Mouse (Mus musculus) NIH3T3 (cell line): ENCODE results near the gene Ryr1.

Experiments used
- DNase-seq: peaks from one replicate; pipeline ENCODE4 v3.0.0-alpha.2; 2012; ENCODE audit warnings: low read depth

The Ryr1 gene

GRCm38 (mm10) chr7:29037261-29037660 lies 87.7 kb downstream of the Ryr1 start:
- DNase-seq: peak; percentile 66

DNA sequence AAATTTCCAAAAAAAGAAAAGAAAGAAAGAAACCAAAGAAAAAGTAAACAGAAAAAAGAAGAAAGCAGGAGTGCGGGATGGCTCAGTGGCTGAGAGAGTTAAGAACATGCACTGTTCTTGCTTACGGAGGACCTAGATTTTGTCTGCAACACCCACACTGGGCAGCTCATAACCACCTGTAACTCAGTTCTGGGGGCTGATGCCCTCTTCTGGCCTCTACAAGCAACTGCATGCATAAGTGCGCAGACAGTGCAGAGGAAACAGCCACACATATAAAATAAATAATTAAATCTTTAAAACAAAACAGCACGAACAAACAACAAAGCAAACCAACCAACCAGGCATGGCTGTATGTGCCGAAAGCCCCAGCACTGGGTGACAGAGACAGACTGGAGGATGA lies 92.3 kb downstream of the Ryr1 start:
- no peak for DNase-seq

GRCm38 (mm10) chr7:29031641-29032040 lies 93.3 kb downstream of the Ryr1 start:
- no peak for DNase-seq

DNA sequence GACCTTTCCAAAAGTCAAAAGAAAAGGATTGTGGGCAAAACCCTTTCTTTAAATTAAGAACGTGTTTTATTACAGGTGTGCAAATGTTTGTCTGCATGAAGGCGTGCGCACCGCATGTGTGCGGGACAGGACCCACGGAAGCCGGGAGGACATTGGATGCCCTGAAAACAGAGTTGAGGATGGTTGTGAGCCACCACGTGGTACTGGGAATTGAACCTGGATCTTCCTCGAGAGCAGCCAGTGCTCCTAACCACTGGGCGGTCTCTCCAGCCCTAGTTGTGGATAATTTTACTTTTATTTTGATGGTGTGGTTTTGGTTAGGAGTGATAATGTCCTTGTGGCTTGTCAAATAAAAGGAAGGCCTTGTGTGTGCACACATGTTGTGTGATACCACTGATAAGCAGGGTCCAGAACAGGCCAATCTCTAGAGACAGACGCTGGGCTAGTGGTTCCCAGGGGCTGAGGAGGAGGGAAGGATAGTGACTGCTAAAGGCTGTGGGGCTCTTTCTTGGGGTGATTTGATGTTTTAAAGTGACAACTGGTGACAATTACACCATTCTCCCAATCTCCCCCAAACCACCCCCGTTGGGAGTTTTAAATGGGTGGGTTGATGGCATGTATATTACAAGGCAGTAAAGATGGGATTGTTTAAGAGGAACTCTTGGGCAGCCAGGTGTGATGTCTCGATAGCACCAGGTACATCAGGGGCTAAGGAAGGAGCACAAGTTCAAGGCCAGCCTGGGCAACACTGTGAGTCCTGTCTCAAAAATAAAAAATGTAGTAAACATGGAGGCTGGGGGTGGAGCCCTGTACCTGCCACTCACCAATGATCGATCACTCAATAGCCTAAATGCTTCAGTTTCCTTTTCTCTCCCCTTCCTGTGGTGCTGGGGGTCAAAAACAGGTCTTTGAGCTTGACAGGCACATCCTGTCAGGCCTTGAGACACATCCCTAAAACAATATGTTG lies 95.0 kb downstream of the Ryr1 start:
- DNase-seq: no peak

DNA sequence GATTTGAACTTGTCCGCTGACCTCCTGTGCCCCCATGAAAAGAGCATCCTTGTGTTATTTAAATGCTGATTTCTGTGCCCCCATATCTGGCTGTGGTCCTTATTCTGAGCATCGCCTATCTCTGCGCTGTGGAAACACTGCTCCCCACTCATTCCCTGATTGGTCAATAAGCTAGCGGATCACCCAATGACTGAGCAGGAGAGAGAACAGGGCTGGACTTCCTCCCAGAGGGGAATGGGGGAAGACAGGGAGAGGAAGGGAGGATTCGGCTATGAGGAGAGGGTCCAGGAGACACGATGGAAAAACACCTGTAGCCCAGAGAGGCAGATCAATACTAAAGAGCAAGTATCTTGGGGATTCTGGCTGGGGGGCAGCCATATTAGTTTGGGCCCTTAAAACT lies 96.2 kb downstream of the Ryr1 start:
- no peak for DNase-seq

GRCm38 (mm10) chr7:29026811-29027210 lies 98.2 kb downstream of the Ryr1 start:
- no peak for DNase-seq

- peak; percentile 69 for DNase-seq
These were observed 98.8 kb downstream of the Ryr1 start for GRCm38 (mm10) chr7:29026195-29026594.

GRCm38 (mm10) chr7:29025566-29025965 lies 99.4 kb downstream of the Ryr1 start:
- peak; percentile 65 for DNase-seq

- no peak for DNase-seq
These were observed 101.5 kb downstream of the Ryr1 start for GRCm38 (mm10) chr7:29023514-29023913.

GRCm38 (mm10) chr7:29022479-29022878 lies 102.5 kb downstream of the Ryr1 start:
- no peak for DNase-seq

DNA sequence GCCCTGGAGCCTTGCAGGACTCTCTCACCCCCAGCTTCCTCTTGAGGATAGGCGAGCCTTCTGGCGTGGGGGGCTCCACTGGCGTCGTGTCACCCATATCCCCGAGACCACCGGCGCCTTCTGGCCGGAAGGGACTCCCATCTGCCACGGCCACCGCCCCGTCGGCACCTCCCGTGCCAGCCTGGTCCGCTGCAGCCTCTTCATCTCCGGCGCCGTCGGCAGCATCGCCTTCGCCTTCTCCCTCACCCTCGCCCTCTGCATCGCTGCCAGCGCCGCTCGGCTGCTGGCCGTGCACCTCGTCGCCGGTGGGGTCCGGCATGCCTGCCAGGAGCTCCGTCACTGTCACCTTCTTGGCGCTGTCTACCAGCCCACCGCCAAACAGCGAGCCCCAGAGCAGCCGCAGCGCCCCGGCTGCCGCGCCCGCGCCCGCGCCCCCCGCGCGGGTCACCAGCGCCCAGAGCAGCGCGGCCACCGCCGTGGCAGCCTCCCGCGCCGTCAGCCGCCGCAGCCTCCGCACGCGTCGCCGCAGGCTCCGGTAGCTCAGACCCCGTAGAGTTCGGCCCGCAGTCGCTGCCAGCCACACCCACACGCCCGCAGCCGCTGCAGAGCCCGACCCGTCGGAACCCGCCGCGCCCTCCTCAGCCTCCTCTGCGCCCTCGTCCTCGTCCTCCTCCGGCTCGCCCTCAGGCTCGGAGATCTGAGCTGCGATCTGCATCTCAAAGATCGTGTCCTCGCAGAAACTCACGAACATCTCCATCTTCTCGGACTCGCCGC lies 105.3 kb downstream of the Ryr1 start:
- DNase-seq: no peak

- no peak for DNase-seq
These were observed 107.8 kb downstream of the Ryr1 start for GRCm38 (mm10) chr7:29017222-29017621.

GRCm38 (mm10) chr7:29016440-29016839 lies 108.5 kb downstream of the Ryr1 start:
- DNase-seq: no peak

DNA sequence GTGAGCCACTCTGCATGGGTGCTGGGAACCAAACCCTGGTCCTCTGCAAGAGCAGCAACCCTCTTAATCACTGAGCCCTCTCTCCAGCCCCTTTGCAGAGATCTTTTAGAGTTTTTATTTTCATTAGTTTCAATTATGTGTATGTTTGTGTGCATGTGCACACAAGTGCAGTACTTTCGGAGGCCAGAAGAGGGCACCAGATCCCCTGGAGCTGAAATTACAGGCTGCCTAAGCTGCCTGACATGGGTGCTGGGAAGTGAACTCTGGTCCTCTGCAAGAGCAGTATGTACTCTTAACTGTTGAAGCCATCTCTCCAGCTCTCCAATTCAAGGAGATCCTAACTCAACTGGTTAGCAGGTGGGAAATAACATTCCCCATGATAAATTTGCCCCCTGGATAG lies 110.0 kb downstream of the Ryr1 start:
- peak; percentile 19 for DNase-seq

DNA sequence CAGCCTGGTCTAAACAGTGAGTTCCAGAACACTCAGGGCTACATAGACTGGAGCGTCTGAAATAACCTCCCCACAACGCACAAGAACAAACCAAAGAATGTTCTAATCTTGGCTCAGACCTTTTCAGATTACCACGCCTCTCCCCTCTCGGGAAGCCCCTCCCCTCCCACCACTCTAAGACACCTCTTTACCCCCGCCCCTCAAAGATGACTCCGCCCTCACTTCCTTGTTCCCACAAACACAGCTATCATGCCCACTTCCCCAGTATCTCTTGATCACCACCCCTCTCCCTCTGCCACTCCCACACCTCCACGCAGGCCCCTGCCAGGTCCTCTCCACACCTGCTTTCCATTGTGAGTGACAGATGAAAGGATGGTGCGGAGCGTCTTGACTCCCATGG lies 116.3 kb downstream of the Ryr1 start:
- DNase-seq: no peak

- DNase-seq: no peak
These were observed 116.8 kb downstream of the Ryr1 start for GRCm38 (mm10) chr7:29008171-29008570.

GRCm38 (mm10) chr7:29007224-29008101 lies 117.5 kb downstream of the Ryr1 start:
- peak; percentile 62 for DNase-seq

GRCm38 (mm10) chr7:29000651-29001605 lies 124.1 kb downstream of the Ryr1 start:
- no peak for DNase-seq

- DNase-seq: no peak
These were observed 131.6 kb downstream of the Ryr1 start for GRCm38 (mm10) chr7:28993402-28993801.

- no peak for DNase-seq
These were observed 132.0 kb downstream of the Ryr1 start for GRCm38 (mm10) chr7:28992997-28993396.

DNA sequence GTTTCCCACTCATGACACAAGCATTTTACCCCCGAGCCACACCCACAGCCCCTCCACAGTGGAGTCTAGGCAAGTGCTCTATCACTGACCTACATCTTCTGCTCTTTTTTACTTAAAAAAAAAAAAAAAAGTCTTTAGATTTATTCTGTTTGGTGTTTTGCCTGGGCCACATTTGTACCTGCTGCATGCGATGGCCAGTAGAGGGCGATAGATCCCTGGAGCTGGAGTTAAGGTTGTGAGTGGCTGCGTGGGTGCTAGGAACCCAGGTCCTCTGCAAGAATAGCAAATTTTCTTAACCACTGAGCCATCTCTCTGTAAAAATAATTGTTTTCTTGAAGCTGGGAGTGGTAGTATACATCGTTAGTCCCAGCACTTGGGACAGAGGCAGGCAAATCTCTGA lies 133.4 kb downstream of the Ryr1 start:
- peak; percentile 37 for DNase-seq
